In the genomic region with DNA sequence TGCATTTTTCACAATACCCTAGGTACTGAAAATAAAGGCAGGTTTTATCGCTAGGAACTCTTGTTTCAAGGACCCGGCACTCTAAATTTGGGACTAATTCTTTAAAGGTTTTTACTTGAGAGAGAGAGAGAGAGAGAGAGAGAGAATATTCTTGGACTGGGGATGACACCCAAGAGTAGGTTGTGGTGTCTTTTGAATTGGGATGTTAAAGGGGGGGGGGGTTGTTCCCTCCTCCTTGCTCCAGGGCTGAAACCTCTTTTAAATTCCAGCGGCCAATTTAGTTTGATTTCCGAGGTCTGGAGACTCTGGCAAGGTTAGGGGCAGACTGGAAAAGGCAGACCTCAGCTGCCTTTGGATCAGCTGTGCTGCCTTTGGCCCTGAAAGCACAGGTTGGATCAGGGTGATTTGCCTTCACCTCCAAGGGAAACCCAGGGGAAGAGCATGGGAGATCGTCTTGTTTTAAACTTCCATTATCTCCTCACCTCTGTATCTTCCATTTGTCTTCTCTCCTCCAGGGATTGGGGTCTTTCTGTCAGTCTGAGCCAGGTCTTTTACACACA, we compare ENCODE assay signal across 11 mouse cellular contexts.
DNase-seq lines count a peak whose midpoint lies in the region; ATAC-seq and TF ChIP-seq lines count a peak whose summit lies in the region.
"Had no signal": no experiment of that assay in that cellular context is flagged by ENCODE, and none has a peak within 500 bp of the region (broad histone marks: within the 10 kb centered on the region; RNA-seq: fewer than 3 reads in every experiment).

No protein-coding gene starts in this region.

- TF ChIP-seq EP300 in heart, adult 2 months (IDR thresholded peaks at IDR 0.05; ENCODE audit: insufficient read depth, low read depth, low read length): no peak

- TF ChIP-seq CTCF in heart, adult 2 months (IDR thresholded peaks at IDR 0.05): no peak
- TF ChIP-seq CTCF in brain, embryonic 14.5 days (IDR thresholded peaks at IDR 0.05; ENCODE audit: borderline replicate concordance, extremely low read depth, insufficient read depth, insufficient read length): no peak

- H3K79me2 ChIP-seq in heart, adult 2 months (replicated peaks; ENCODE audit: control insufficient read depth, insufficient read depth, low read length): no peaks in the 10 kb centered on the region

- no peak overlapping the region for H3K27ac ChIP-seq in heart, embryonic 13.5 days (replicated peaks)
- H3K27ac ChIP-seq in heart, adult 2 months: no peak overlapping the region
- H3K27ac ChIP-seq in forebrain, embryonic 14.5 days (ENCODE audit: low read depth, low read length): no peak overlapping the region
- H3K27ac ChIP-seq in midbrain, embryonic 10.5 days (replicated peaks): no peak overlapping the region

- H3K9me3 ChIP-seq in heart, embryonic 13.5 days: no peaks in the 10 kb centered on the region
- H3K9me3 ChIP-seq in forebrain, embryonic 14.5 days (replicated peaks; ENCODE audit: control insufficient read depth, low read length): no peaks in the 10 kb centered on the region
- H3K9me3 ChIP-seq in midbrain, embryonic 10.5 days (replicated peaks): no peaks in the 10 kb centered on the region

- no peak for TF ChIP-seq POLR2A in heart, adult 2 months (IDR thresholded peaks at IDR 0.05; ENCODE audit: insufficient read depth, low read depth, low read length)
- no peak for TF ChIP-seq POLR2A in brain, embryonic 14.5 days (IDR thresholded peaks at IDR 0.05; ENCODE audit: borderline replicate concordance, extremely low read depth, insufficient read depth, insufficient read length, poor library complexity, severe bottlenecking)

- no peak overlapping the region for H3K4me3 ChIP-seq in heart, embryonic 13.5 days
- H3K4me3 ChIP-seq in heart, adult 2 months: no peak overlapping the region
- H3K4me3 ChIP-seq in forebrain, embryonic 14.5 days (ENCODE audit: low read depth, low read length): no peak overlapping the region
- peak overlapping the region; percentile 43 for H3K4me3 ChIP-seq in midbrain, embryonic 10.5 days

- no peak overlapping the region for H3K9ac ChIP-seq in heart, embryonic 13.5 days
- H3K9ac ChIP-seq in heart, adult 2 months (ENCODE audit: low read depth, low read length): no peak overlapping the region
- H3K9ac ChIP-seq in forebrain, embryonic 14.5 days (ENCODE audit: low read length): no peak overlapping the region

- whole genome bisulfite sequencing in heart, embryonic 13.5 days: 12% methylated on average over 5 of the region's 5 CpGs
- 31% methylated on average over 5 of the region's 5 CpGs for WGBS in heart, adult 2 months
- WGBS in forebrain, embryonic 14.5 days: 2% methylated on average over 5 of the region's 5 CpGs
- WGBS in midbrain, embryonic 10.5 days: 4% methylated on average over 5 of the region's 5 CpGs

- no peaks in the 10 kb centered on the region for H3K36me3 ChIP-seq in heart, embryonic 13.5 days
- no peaks in the 10 kb centered on the region for H3K36me3 ChIP-seq in heart, adult 2 months (ENCODE audit: control insufficient read depth, insufficient read depth, low read length)
- H3K36me3 ChIP-seq in forebrain, embryonic 14.5 days (ENCODE audit: control insufficient read depth, insufficient read depth, low read length): no peaks in the 10 kb centered on the region
- H3K36me3 ChIP-seq in midbrain, embryonic 10.5 days: no peaks in the 10 kb centered on the region

- no peak for ATAC-seq in heart, embryonic 13.5 days (ENCODE audit: extremely low read depth, insufficient number of reproducible peaks, low FRiP score, low TSS enrichment)
- ATAC-seq in forebrain, embryonic 14.5 days: no peak

- H3K4me1 ChIP-seq in heart, embryonic 13.5 days: peaks cover 66% of the 10 kb centered on the region
- peaks cover 4% of the 10 kb centered on the region for H3K4me1 ChIP-seq in heart, adult 2 months (ENCODE audit: control insufficient read depth, insufficient read depth, low read length)
- peaks cover 11% of the 10 kb centered on the region for H3K4me1 ChIP-seq in forebrain, embryonic 14.5 days (ENCODE audit: control insufficient read depth, insufficient read depth, low read length)
- peaks cover 86% of the 10 kb centered on the region for H3K4me1 ChIP-seq in midbrain, embryonic 10.5 days

- DNase-seq in heart, adult 2 months: no peak
- peak; percentile 28 for DNase-seq in brain, embryonic 14.5 days (ENCODE audit: low read depth)
- DNase-seq in forebrain, embryonic 14.5 days (ENCODE audit: low spot score): no peak
- peak; percentile 35 for DNase-seq in midbrain, embryonic 10.5 days (ENCODE audit: low spot score)
- DNase-seq in cerebellum, adult 18-20 months: no peak
- no peak for DNase-seq in adipocyte (ENCODE audit: low spot score)
- DNase-seq in cerebellum, adult 11 months: no peak
- DNase-seq: cerebellum, adult 11-12 months; gastrocnemius, postnatal 10 days; lung, postnatal 14 days had no signal

- H3K27me3 ChIP-seq in heart, embryonic 13.5 days (replicated peaks): peaks cover 81% of the 10 kb centered on the region
- H3K27me3 ChIP-seq in heart, adult 2 months (ENCODE audit: control insufficient read depth, insufficient read depth, low read length): peaks cover 14% of the 10 kb centered on the region
- H3K27me3 ChIP-seq in forebrain, embryonic 14.5 days (replicated peaks; ENCODE audit: control insufficient read depth, insufficient read depth, low read length): peaks cover 77% of the 10 kb centered on the region
- peaks cover 73% of the 10 kb centered on the region for H3K27me3 ChIP-seq in midbrain, embryonic 10.5 days (ENCODE audit: low read depth, poor library complexity, severe bottlenecking)

- intact Hi-C loops in heart, adult 2 months (cut with DNase I): no loop called here

- H3K4me2 ChIP-seq in heart, embryonic 13.5 days: peak overlapping the region; percentile 55
- peak overlapping the region; percentile 25; the same call in 1 of the 2 replicates for H3K4me2 ChIP-seq in forebrain, embryonic 14.5 days (ENCODE audit: low read length)

Comparison
In these comparisons a context has a peak if more than half of its experiments do, and no peak if none do; other contexts are left out.
1. DNase-seq: peak in brain, embryonic 14.5 days (single experiment) and midbrain, embryonic 10.5 days (single experiment); none in heart, adult 2 months (0 of 2), forebrain, embryonic 14.5 days (single experiment), cerebellum, adult 18-20 months (0 of 2), adipocyte (single experiment) and cerebellum, adult 11 months (single experiment).